Mouse (Mus musculus) megakaryocyte, adult 5-6 weeks (primary cell): ENCODE results near the gene Gm10128. TPM values are rescaled to one million over a fixed set of nuclear protein-coding genes. Genes with fewer than 3 reads are reported as not detected.
"Not testable (repeated sequence)": the region's sequence is repeated elsewhere in the genome, so short reads cannot be mapped to it uniquely, and the experiment has no call there.

Experiments used
- ATAC-seq: 2 replicates; pipeline ENCODE4 v1.8.0; 2016; ENCODE audit warnings: mild to moderate bottlenecking, inconsistent platforms; ENCODE audit not compliant: poor library complexity, severe bottlenecking
- total RNA-seq, 2 experiments: library from RNA; stranded (forward) in 1 of 2; stranded (reverse) in 1 of 2; fragments of 153-499, 151-499 nt in 1 of 2; fragments of 221-1000, 200-1000 nt in 1 of 2; gene quantifications; 2 replicates each; pipeline versions ENCODE4 v1.2.3 to v1.2.4; 2015 to 2017

Gm10128 gene
- total RNA-seq (2015) = not detected in 2 replicates
- not detected in 2 replicates for total RNA-seq (2017)

GRCm38 (mm10) chr14:7643872-7644271 lies at the start of gene Gm10128:
Gene Gm10128, minus strand, starts transcription at chr14:7643972.
- ATAC-seq = not testable (repeated sequence)

GRCm38 (mm10) chr14:7681170-7681569 lies 37.4 kb upstream of the Gm10128 start:
- not testable (repeated sequence) for ATAC-seq

- ATAC-seq = not testable (repeated sequence)
Measured at GRCm38 (mm10) chr14:7662491-7662890, 18.7 kb upstream of the Gm10128 start.

- not testable (repeated sequence) for ATAC-seq
Measured at GRCm38 (mm10) chr14:7658101-7659074, 14.6 kb upstream of the Gm10128 start.

- ATAC-seq = not testable (repeated sequence)
Measured at GRCm38 (mm10) chr14:7657456-7657855, 13.7 kb upstream of the Gm10128 start.

- ATAC-seq = not testable (repeated sequence)
Measured at GRCm38 (mm10) chr14:7595492-7595891, 48.3 kb downstream of the Gm10128 start, which contains the start of gene Gm10338. Gene Gm10338, minus strand, starts transcription at chr14:7595592.

Other genes starting within 250 kb of the Gm10128 start
- not detected in 2 replicates for gene Gm3755, start 193.1 kb downstream of the Gm10128 start, total RNA-seq (2015)
- not detected in 2 replicates for gene Gm3755, start 193.1 kb downstream of the Gm10128 start, total RNA-seq (2017)
- not detected in 2 replicates for gene Gm3752, start 160.2 kb downstream of the Gm10128 start, total RNA-seq (2015)
- gene Gm3752, start 160.2 kb downstream of the Gm10128 start, total RNA-seq (2017) = not detected in 2 replicates
- not detected in 2 replicates for gene Gm3558, start 75.4 kb downstream of the Gm10128 start, total RNA-seq (2015)
- gene Gm3558, start 75.4 kb downstream of the Gm10128 start, total RNA-seq (2017) = not detected in 2 replicates
- gene Gm10338, start 48.4 kb downstream of the Gm10128 start, total RNA-seq (2015) = not detected in 2 replicates
- not detected in 2 replicates for gene Gm10338, start 48.4 kb downstream of the Gm10128 start, total RNA-seq (2017)
- not detected in 2 replicates for gene Gm26661, start 147.6 kb upstream of the Gm10128 start, total RNA-seq (2015)
- gene Gm26661, start 147.6 kb upstream of the Gm10128 start, total RNA-seq (2017) = not detected in 2 replicates
- 4.6 and 5.1 TPM in 2 replicates for gene Flnb, start 174.0 kb upstream of the Gm10128 start, total RNA-seq (2015)
- gene Flnb, start 174.0 kb upstream of the Gm10128 start, total RNA-seq (2017) = 6.1 and 6.3 TPM in 2 replicates